Mouse (Mus musculus) neural tube, embryonic 13.5 days (tissue): ENCODE measurements at regions not wholly inside any gene's neighbourhood (a gene's known extent, or its start where the extent isn't known, plus 50 kb on each side); places are given as distances from the start of the nearest gene placed in this dataset.
A peak's percentile ranks its signal among the peaks of the same experiment; 100 is the strongest.

ENCODE experiments used
- ATAC-seq: fragments of 200-750 bp; cut with Nextera tagmentation; 2 replicates; pipeline ENCODE4 v1.8.0; 2017; ENCODE audit warnings: low read depth, mild to moderate bottlenecking, moderate TSS enrichment, moderate library complexity
- H3K27ac ChIP-seq: fragments of 300-500 bp; sonication (generic); replicated peaks from 2 replicates; pipeline ENCODE4 v1.5.1; 2015; ENCODE audit warnings: moderate library complexity, mild to moderate bottlenecking, inconsistent platforms
- H3K27me3 ChIP-seq: fragments of 300-500 bp; sonication (generic); 2 replicates; pipeline ENCODE4 v1.6.1; 2015; ENCODE audit warnings: mild to moderate bottlenecking, inconsistent platforms
- H3K36me3 ChIP-seq: fragments of 300-500 bp; sonication (generic); 2 replicates; pipeline ENCODE4 v1.6.1; 2015; ENCODE audit warnings: mild to moderate bottlenecking, inconsistent platforms
- H3K4me1 ChIP-seq: fragments of 300-500 bp; sonication (generic); replicated peaks from 2 replicates; pipeline ENCODE4 v1.6.1; 2015; ENCODE audit warnings: inconsistent platforms
- H3K4me2 ChIP-seq: fragments of 300-500 bp; sonication (generic); 2 replicates; pipeline ENCODE4 v1.6.1; 2015; ENCODE audit warnings: inconsistent platforms, mild to moderate bottlenecking, moderate library complexity
- H3K4me3 ChIP-seq: fragments of 300-500 bp; sonication (generic); 2 replicates; pipeline ENCODE4 v1.5.1; 2015; ENCODE audit warnings: mild to moderate bottlenecking, inconsistent platforms
- H3K9ac ChIP-seq: fragments of 300-500 bp; sonication (generic); 2 replicates; pipeline ENCODE4 v1.6.1; 2015; ENCODE audit warnings: moderate library complexity, mild to moderate bottlenecking, inconsistent platforms
- H3K9me3 ChIP-seq: fragments of 300-500 bp; sonication (generic); 2 replicates; pipeline ENCODE4 v1.6.1; 2016; ENCODE audit warnings: inconsistent platforms
- WGBS: fragments of 180-500 bp; shearing (Covaris S2); methylation state at CpG from one replicate; pipeline ENCODE4 v1.1.7; 2015; 5-methylcytosine and 5-hydroxymethylcytosine counted together

DNA sequence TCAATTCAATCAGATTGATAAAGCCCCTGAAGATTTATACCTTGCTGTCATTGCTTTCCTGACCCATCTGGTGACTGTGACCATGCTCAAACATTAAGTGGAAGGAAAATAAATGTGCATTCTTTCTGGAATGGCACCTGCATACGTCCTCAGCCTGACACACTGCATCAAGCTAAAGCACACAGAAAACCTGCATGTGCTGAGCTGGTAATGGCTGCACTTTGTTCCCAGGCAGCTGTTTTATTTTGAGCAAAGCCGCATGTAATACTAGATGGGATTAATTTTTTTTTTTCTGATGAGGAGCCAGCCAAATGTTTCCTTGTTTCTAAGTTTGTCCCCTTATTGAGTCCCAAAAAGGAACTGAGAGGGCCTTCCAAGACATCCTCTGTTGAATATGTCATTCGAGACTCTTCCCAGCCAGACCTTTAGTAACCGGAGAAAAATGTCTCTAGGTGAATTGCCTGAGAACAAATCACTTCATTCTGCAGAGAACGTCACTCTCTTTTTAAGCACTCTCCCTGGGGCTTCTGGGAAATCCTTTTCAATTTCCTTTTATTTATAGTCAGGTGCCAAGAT is 103.1 kb upstream of the Gm9747 start:
- WGBS: 32% methylated on average over 5 of the region's 5 CpGs
- Histone ChIP-seq H3K4me3 (no peak overlapping the region), H3K4me1 (no peaks in the 10 kb centered on the region), H3K4me2 (no peak overlapping the region), H3K27ac (no peak overlapping the region), H3K9me3 (no peaks in the 10 kb centered on the region), H3K9ac (no peak overlapping the region), H3K27me3 (no peaks in the 10 kb centered on the region), H3K36me3 (no peaks in the 10 kb centered on the region)
- no peak for ATAC-seq

DNA sequence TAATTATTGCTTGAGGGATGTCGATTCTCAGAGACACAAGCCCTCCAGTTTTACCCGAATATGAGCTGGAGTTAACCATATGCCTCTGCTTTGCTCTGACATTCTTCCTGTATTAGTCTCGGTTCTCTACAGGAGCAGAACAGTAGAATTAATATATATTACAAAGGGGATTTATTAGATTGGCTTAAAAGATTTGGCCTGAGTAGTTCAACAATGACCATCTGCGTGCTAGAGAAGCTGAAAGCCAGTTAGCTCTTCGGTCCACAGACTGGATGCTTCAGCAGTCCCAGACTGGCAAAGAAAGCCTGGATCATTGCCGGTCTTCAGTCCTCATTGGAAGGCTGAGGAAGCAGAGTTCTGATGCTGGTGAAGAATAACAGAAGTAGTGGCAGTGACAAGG is 100.4 kb upstream of the Gm9747 start:
- ATAC-seq: no peak
- Histone ChIP-seq H3K4me2 (no peak overlapping the region), H3K9ac (no peak overlapping the region), H3K27ac (no peak overlapping the region), H3K36me3 (no peaks in the 10 kb centered on the region), H3K27me3 (no peaks in the 10 kb centered on the region), H3K4me3 (no peak overlapping the region), H3K9me3 (no peaks in the 10 kb centered on the region), H3K4me1 (no peaks in the 10 kb centered on the region)
- WGBS: 85% methylated on average over 6 of the region's 6 CpGs

GRCm38 (mm10) chr1:82134938-82135337 is 98.0 kb upstream of the Gm9747 start:
- Histone ChIP-seq H3K9ac (no peak overlapping the region), H3K36me3 (no peaks in the 10 kb centered on the region), H3K27ac (no peak overlapping the region), H3K4me2 (no peak overlapping the region), H3K4me1 (no peaks in the 10 kb centered on the region), H3K27me3 (no peaks in the 10 kb centered on the region), H3K9me3 (no peaks in the 10 kb centered on the region), H3K4me3 (no peak overlapping the region)
- 85% methylated on average over 2 of the region's 2 CpGs for WGBS
- no peak for ATAC-seq

GRCm38 (mm10) chr1:82135761-82136331 is 97.1 kb upstream of the Gm9747 start:
- 59% methylated on average over 8 of the region's 8 CpGs for WGBS
- Histone ChIP-seq H3K4me2 (no peak overlapping the region), H3K4me3 (no peak overlapping the region), H3K36me3 (no peaks in the 10 kb centered on the region), H3K4me1 (no peaks in the 10 kb centered on the region), H3K27me3 (no peaks in the 10 kb centered on the region), H3K9ac (no peak overlapping the region), H3K9me3 (no peaks in the 10 kb centered on the region), H3K27ac (no peak overlapping the region)
- no peak for ATAC-seq

DNA sequence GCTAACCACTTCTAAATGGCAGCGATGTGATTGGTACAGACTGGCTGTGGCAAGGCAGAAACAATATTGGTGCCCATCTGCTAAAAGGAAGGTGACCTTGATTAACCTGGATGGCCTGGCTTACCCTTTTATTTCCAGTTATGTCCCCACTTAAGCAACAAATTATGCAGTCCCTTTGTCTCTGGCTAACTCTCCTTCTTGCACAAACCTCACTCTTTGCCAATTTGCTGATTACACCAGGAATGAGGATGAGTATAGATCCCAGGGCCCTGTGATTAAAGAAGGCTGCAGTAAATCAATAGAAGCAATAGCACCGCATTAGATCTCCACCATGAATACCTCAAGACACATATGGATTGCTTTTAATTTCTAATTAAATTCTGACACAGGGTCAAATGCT is 87.7 kb upstream of the Gm9747 start:
- Histone ChIP-seq H3K9ac (no peak overlapping the region), H3K36me3 (no peaks in the 10 kb centered on the region), H3K4me2 (no peak overlapping the region), H3K4me3 (no peak overlapping the region), H3K27me3 (no peaks in the 10 kb centered on the region; the same call in 1 of the 2 replicates), H3K4me1 (peaks cover 6% of the 10 kb centered on the region), H3K27ac (no peak overlapping the region), H3K9me3 (no peaks in the 10 kb centered on the region)
- WGBS: 74% methylated on average over 2 of the region's 2 CpGs
- ATAC-seq: no peak

DNA sequence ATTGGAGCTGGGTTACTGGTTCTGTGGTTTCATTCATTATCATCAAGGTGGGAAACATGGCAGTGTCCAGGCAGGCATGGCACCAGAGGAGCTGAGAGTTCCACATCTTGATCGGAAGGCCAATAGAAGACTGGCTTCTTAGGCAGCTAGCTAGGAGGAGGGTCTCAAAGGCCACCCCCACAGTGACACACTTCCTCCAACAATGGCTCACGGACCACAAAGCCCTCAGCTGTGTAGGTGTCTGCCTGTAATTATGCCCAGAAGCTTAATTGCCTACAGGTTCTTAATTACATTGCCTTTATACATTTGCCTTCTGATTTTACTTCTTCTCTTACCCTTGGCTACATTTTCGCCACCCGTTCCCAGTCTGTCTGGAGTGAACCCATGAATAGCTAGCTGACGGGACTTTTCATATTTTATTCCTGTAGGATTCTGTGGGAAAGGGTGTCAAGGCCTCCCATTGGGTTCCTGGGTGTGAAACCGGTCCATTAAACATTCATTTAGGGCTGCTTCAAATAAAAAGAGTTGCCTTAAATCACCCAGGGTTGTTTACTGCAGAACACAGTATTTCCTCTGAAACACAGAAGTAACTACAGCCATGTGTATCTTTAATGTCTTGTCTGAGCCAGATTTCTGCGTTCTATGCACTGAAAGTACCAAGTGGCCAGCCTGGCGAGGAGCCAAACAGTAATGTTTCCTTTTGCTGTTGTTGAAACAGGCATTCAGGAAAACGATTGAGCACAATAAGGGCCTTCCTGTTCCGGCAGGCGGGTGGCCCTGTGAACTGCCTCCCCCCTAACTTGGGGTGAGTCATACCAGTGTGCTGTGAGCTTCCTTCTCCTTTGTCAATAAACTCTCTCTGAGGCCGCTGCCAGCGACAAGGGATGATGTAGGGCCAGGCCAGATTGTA is 82.4 kb upstream of the Gm9747 start:
- Histone ChIP-seq H3K27ac (peak overlapping the region; percentile 35), H3K27me3 (peaks cover 4% of the 10 kb centered on the region), H3K36me3 (no peaks in the 10 kb centered on the region), H3K9ac (no peak overlapping the region), H3K4me1 (peaks cover 15% of the 10 kb centered on the region), H3K4me2 (0 out of 2 replicates have a peak overlapping the region, but pooled peaks have one; percentile 7), H3K4me3 (no peak overlapping the region), H3K9me3 (no peaks in the 10 kb centered on the region)
- ATAC-seq: peak; percentile 92
- 33% methylated on average over 13 of the region's 13 CpGs for WGBS

GRCm38 (mm10) chr1:82155961-82156360 is 77.0 kb upstream of the Gm9747 start:
- H3K9ac ChIP-seq: no peak overlapping the region
- peaks cover 3% of the 10 kb centered on the region for H3K4me1 ChIP-seq
- H3K27ac ChIP-seq: no peak overlapping the region
- no peaks in the 10 kb centered on the region for H3K36me3 ChIP-seq
- H3K4me3 ChIP-seq: no peak overlapping the region
- ATAC-seq: no peak
- no peak overlapping the region for H3K4me2 ChIP-seq
- H3K9me3 ChIP-seq: no peaks in the 10 kb centered on the region
- H3K27me3 ChIP-seq: peaks cover 4% of the 10 kb centered on the region; the same call in 1 of the 2 replicates

GRCm38 (mm10) chr1:82157013-82157412 is 75.9 kb upstream of the Gm9747 start:
- 88% methylated on average over 1 of the region's 1 CpGs for WGBS
- Histone ChIP-seq H3K27me3 (peaks cover 4% of the 10 kb centered on the region; the same call in 1 of the 2 replicates), H3K27ac (no peak overlapping the region), H3K36me3 (no peaks in the 10 kb centered on the region), H3K9ac (no peak overlapping the region), H3K9me3 (no peaks in the 10 kb centered on the region), H3K4me2 (no peak overlapping the region), H3K4me1 (no peaks in the 10 kb centered on the region), H3K4me3 (no peak overlapping the region)
- no peak for ATAC-seq

DNA sequence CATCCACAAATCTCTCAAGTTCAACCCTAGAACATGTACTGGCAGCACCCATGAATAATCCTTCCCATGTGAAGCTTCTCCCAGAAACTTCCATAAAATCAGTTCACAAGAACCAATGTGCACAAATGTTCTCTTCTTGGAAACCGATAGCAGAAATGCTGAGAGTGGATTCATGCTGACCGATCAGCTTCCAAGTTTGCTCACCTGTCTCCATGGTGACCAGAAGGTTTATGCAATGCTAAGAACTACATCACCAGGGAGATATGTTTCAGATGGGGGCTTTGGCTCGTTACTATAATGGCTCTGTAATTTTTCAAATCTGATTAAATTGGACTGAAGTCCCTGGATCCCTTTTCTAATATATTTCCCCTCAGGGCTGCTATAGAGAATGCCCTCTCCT is 74.4 kb upstream of the Gm9747 start:
- Histone ChIP-seq H3K27ac (no peak overlapping the region), H3K9me3 (no peaks in the 10 kb centered on the region), H3K4me3 (no peak overlapping the region), H3K4me2 (no peak overlapping the region), H3K9ac (no peak overlapping the region), H3K4me1 (no peaks in the 10 kb centered on the region), H3K27me3 (no peaks in the 10 kb centered on the region), H3K36me3 (no peaks in the 10 kb centered on the region)
- WGBS: 67% methylated on average over 3 of the region's 3 CpGs
- no peak for ATAC-seq

DNA sequence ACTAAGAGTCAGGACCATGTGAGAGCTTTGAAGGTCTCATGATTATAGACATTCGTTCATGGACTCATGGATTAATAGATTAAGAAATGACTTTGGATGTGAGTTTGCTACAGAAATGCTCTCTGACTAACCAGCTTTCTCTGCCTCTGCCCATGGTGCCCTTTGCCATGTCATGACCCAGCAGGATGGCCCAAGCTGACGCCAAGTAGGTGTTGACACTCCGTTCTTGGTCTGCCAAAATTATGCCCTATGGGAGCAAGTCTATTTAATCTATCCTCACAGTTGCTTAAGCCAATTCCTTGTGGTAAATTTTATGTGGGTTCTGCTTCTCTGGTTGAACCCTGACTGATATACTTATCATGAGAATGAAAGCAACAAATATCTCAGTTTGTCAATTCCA is 73.7 kb upstream of the Gm9747 start:
- Histone ChIP-seq H3K4me3 (no peak overlapping the region), H3K27me3 (no peaks in the 10 kb centered on the region), H3K9ac (no peak overlapping the region), H3K9me3 (no peaks in the 10 kb centered on the region), H3K4me2 (no peak overlapping the region), H3K27ac (no peak overlapping the region), H3K36me3 (no peaks in the 10 kb centered on the region), H3K4me1 (no peaks in the 10 kb centered on the region)
- WGBS: 92% methylated on average over 3 of the region's 3 CpGs
- no peak for ATAC-seq

DNA sequence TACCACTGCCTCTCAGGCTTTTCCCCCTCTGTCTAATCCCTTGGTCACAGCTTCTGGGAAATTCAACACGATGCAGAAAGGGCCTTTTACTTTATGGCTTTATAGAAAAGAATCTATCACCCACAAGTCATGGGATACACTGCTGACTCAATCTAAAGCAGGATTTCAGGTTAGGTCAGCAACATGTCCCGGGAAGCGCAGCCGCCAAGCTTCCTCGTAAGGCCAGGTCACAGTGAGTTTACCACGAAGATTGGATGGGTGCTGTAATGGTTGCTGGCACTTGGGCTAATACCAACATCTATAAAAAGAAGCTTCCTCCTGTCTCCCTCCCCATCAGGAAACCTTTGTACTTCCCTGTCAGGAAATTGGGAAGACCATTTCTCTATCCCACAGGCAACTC is 70.0 kb upstream of the Gm9747 start:
- WGBS: 84% methylated on average over 6 of the region's 6 CpGs
- ATAC-seq: no peak
- H3K4me1 ChIP-seq: no peaks in the 10 kb centered on the region
- no peaks in the 10 kb centered on the region for H3K27me3 ChIP-seq
- no peak overlapping the region for H3K4me3 ChIP-seq
- H3K27ac ChIP-seq: no peak overlapping the region
- H3K9me3 ChIP-seq: no peaks in the 10 kb centered on the region
- H3K4me2 ChIP-seq: no peak overlapping the region
- H3K9ac ChIP-seq: no peak overlapping the region
- no peaks in the 10 kb centered on the region for H3K36me3 ChIP-seq

DNA sequence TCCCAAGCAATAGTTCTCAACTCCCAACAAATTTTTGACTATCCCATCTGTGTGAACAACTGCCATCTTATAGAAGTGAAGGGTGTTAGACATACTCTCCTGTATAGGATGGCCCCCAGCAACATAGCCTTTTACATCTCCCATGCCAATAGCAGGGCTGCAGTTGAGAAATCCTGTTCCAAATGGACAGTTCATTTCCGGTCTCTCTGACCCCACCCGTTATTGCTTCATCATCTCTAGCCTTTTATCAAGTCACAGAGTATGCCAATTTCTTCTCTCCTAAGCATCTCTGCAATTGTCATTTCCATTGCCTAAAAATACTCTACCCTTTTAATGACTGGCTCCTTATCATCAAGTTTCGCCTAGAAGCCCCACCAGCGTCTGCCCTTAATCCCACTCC is 64.8 kb upstream of the Gm9747 start:
- no peaks in the 10 kb centered on the region for H3K36me3 ChIP-seq
- no peak overlapping the region for H3K9ac ChIP-seq
- H3K9me3 ChIP-seq: no peaks in the 10 kb centered on the region
- no peaks in the 10 kb centered on the region for H3K4me1 ChIP-seq
- H3K27me3 ChIP-seq: no peaks in the 10 kb centered on the region
- no peak overlapping the region for H3K4me2 ChIP-seq
- 97% methylated on average over 4 of the region's 4 CpGs for WGBS
- ATAC-seq: no peak
- H3K27ac ChIP-seq: no peak overlapping the region
- H3K4me3 ChIP-seq: no peak overlapping the region
